Mouse (Mus musculus) adrenal gland, adult 2 months (tissue): Measurements from ENCODE around the gene Sept4. TPM values are rescaled to one million over a fixed set of nuclear protein-coding genes. Genes with fewer than 3 reads are reported as not detected.
A peak's percentile ranks its signal among the peaks of the same experiment; 100 is the strongest.

ENCODE experiments used
- DNase-seq: peaks from one replicate; pipeline ENCODE4 v3.0.0; 2021
- polyA plus RNA-seq: library from polyadenylated mRNA; depleted of rRNA; stranded (reverse); fragments of >200 nt; gene quantifications from 2 replicates; pipeline ENCODE4 v1.2.3, GENCODE M21; 2012; rRNA removed
- total RNA-seq, 2 experiments: library from RNA; stranded (reverse); gene quantifications; 2 replicates each; pipeline ENCODE4 v1.2.3; 2021

The Sept4 gene
- total and polyA plus RNA-seq, 3 experiments, result 14.9 to 52.8 (median 42.0) TPM

DNA sequence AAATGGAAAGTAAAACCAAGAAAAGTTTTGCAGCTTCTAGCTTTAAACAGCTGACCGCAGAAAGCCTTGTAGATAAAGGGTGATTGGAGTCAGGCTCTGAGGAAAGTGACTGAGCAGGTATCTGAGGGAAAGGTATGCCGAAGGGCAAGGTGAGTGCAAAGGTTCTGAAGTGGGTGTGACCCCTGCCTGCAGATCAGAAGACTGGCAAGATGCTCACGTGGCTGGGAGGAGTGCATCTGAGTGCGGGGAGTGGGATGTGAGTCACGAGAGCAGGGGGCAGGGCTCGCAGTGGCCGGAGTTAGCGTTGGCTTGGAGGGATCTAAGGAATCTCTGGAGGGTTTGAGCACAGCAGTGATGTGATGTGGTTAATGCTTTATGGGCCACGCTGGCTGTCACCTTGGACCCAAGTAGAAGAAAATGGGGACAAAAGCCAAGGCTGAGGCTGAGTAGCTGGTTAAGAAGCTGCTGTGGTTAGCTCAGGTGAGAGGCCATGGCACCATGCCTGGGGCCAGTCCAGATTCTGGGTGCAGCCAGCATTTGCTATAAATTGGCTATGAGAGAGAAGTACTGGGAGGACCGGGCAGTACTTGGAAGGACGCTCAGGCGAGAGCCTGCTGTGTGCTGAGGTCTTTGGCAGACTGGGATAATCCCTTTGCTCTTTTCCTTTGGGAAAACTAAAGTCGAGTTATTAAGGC lies 30.8 kb downstream of the Sept4 start:
- DNase-seq, result no peak

DNA sequence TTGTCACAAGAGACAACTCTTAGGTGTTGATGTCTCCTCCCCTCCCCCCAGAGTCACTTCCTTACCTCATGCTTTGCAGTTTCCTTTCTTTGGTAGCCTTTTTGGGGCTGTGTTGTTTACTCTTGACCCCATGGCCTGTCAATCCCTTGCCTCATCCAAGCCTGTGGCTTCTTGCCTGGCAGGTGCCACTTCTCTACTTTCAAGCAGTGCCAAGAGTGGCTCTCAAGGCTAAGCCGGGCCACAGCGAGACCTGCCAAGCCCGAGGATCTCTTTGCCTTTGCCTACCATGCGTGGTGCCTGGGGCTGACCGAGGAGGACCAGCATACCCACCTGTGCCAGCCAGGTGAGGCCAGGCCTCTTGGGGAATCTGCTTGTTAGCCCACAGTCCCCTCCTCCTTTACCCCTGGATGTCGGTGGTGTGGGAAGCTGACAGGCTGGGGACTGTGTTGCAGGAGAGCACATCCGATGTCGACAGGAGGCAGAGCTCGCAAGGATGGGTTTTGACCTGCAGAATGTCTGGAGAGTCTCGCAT lies 31.7 kb downstream of the Sept4 start:
- DNase-seq, result no peak

DNA sequence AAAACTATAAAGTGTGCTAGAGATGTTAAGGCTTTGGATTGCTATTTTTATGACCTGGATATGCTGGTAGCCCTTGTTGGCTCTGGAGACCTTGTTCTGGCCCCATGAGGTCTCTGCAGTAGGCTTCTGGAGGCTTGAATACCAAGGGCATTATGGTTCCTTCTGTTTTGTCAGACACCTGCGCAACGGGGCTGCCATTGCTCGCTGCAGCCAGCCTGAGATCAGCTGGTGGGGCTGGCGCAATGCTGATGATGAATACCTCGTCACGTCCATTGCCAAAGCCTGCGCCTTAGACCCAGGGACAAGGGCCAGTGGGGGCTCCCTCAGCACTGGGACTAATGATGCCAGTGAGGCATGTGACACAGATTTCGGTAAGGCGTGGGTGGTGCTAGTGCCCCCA lies 33.5 kb downstream of the Sept4 start:
- DNase-seq, result no peak

DNA sequence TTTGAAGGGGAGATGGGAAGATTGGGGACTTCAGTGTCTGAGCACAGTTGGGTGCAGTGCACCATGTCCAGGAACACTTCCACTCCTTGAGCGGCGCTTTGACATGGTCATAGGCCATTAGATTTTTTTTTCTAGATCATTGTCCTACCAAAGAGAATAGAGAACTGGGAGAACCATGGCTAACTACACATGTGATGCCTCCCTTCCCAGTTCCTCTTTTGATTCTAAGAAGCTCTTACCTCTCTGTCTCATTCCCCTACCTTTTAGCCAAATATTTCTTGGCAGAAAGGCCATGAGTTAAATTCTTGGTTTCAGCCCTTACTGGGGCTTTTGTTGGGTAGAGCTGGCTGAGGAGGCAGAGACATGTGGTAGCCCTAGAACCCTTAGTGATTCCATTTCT lies 34.9 kb downstream of the Sept4 start:
- no peak for DNase-seq

DNA sequence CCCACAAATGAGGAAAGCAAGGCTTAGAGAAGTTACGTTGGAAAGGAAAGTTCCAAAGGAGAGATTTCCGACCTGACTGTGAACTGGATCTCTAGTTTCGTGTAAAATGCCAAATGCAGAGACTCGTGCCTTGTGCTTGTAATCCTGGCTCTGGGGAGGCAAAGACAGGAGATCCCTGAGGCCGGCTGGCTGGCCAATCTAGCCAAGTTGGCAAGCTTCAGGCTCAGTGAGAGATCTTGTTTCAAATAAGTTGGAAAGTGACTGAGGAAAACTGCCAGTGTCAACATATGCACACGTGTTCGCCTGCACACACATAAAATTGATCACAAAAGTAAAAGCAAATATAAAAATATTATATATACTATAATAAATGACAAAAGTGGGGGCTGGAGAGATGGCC lies 40.6 kb downstream of the Sept4 start:
- no peak for DNase-seq

DNA sequence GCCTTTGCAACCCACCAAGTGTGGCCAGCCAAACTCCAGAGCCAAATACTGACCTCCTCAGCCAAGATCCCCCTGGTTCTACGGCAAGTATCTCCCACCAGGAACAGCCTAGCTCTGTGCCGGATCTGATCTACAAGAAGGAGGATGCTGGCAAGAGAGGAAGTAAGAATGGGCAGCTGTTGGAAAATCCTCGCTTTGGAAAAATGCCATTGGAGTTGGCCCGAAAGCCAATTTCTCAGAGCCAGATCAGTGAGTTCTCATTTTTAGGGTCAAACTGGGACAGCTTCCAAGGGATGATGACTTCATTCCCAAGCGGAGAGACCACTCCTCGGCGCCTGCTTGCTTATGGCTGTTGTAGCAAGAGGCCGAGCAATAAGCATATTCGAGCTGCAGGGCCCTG lies 42.8 kb downstream of the Sept4 start:
- no peak for DNase-seq

DNA sequence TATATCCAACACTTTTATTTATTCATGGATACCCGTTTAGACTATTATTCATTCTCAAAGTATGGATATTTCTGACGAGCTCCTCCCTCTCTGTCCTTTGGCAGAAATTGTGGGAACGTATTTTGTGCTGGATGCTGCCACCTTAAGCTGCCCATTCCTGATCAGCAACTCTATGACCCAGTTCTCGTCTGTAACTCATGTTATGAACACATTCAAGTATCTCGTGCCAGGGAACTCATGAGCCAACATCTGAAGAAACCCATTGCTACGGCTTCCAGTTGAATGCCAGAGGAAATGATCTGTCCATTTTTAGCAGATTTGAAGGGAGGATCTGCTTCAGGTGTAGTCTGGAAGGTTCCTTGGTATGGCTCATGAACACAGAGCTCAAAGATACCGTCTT lies 45.3 kb downstream of the Sept4 start:
- no peak for DNase-seq

DNA sequence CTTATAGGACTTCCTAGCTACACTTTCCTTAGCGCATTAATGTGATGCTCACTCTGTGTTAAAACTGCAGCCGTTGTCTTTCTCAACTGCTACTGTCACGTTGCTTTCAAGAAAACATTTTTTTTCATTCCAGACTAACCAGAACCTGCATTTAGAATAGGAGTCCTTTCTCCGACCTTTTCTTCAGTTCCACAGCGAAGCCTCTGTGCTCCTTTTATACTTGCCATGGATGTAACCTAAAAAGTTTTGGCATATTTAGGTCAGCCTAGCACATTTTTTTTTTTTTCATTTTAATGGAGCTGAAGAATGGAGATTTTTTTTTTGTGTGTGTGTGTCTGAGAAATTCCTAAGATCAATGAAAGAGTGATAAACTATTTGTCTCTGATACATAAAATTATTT lies 46.8 kb downstream of the Sept4 start:
- DNase-seq, result no peak

DNA sequence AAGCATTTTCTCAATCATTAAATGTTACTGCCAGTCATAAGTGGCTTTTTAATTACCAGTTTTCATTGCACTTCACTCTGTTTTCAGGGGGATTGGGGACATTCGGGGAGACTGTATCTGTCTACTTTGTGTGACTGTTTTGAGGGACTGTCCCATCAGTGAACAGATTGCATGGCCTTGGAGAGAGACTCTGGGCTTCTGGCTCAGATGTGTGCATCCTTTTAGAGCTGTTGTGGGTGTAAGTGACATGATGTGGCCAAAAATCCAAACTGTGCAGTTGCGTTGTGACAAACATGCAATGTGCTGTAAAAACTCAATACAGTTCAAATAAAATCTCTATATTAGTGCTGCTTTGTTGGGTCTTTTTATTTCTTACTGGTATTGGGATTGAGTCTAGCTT lies 47.2 kb downstream of the Sept4 start:
- DNase-seq, result no peak

DNA sequence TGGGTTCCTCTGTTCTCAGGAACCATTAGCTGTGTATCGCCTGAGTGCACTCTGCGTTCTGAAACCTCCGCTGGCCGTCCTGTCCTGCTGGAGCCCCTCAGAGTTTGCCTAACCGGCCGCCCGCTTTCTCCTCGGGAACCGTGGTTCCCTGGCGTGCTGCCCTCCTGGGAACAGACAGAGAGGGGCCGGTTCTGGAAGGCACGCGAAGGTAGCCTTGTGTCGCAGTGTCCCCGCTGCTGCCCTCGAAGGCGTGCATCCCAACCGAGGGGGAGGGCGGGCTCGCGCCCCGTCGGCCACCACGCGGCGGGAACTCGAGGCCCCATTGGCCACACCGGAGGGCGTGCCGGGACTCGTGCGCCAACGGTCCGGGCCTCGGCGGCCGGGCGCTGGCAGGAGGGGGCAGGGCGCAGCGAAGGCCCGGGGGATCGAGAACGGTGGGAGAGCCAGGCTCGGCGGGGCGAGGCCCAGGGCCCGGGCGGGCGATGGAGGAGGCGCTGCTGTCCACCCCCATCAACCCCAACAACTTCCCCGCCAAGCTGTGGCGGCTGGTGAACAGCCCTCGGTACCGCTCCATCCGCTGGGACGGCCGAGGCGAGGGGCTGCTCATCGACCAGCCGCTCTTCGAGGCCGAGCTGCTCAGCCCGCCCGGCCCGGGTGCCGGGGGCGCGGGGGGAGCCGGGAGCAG lies 48.2 kb downstream of the Sept4 start, which contains the start of gene Hsf5:
TSS of gene Hsf5 (plus strand) at position 375 of the 685 bp plus-strand sequence.
- no peak for DNase-seq

DNA sequence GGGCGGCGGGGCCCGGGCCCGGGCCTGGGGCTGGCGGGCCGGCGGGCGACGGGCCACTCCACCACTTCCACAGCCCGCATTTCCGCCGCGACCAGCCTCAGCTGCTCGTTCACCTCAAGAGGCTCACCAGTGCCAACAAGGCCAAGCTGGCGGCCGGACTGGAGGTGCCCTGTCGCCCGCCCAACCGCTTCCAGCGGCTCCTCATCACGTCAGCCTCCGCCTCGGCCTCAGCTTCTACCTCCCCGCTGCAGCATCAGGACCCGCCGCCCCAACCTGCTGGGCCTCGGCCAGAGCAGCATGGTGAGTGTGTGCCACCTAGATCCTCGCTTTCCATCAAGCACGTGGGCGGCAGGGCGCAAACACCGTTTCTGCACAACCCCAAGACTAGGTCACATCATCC lies 48.9 kb downstream of the Sept4 start:
- no peak for DNase-seq

DNA sequence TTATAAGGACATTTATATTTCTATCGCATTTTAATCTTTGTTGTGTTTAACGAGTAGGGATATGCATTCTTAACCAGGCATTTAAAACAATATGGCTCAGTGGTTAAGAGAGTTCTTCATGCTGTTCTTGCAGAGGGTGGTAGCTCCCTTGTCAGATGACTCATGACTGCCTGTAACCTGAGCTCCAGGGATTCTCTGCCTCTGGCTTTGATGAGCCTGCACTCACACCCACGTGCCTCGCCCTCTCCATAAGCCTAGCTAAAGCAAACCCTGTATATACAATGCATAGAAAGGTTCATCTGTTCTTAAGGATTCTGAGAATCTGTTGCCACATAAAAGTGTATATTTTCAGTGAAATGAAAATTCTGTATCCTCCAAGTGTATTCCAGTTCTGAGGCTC lies 54.5 kb downstream of the Sept4 start:
- no peak for DNase-seq

DNA sequence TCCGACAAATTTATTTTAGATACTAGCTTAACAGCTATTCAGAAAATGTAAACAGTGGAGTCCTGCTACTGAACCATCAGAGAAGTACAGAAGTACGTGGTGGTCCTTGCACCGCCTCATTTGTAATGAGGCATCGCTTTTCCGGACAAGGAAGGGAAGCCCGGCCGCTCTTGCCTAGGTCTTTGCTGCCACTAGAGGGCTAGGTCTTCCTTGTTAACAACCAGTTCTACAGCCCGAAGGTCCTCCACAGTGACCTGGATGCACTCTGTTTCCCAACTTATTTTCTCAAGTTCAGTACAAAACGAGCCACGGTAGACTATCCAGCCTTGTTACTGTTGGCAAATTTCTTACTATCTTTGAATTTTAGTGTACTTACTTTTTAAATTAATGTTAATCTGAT lies 61.2 kb downstream of the Sept4 start:
- peak; percentile 59 for DNase-seq

DNA sequence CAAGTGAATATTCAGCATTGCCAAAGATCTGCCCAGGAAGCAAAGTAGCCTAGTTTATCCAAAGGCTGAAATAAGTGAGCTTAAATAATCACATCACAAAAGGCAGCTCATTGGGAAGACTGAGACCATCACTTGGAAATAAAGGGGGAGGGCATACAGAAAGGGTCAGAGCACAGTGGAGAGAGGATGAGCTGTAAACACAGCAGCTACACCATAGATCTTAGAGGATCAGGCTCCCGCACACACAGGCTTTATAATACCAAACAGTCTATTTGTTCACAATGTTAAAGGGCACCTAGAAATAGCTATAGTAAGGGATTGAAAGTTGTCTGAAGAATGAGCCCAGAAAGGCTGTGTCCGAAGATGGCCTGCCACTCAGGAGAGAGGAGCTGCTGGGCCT lies 70.1 kb downstream of the Sept4 start:
- no peak for DNase-seq

DNA sequence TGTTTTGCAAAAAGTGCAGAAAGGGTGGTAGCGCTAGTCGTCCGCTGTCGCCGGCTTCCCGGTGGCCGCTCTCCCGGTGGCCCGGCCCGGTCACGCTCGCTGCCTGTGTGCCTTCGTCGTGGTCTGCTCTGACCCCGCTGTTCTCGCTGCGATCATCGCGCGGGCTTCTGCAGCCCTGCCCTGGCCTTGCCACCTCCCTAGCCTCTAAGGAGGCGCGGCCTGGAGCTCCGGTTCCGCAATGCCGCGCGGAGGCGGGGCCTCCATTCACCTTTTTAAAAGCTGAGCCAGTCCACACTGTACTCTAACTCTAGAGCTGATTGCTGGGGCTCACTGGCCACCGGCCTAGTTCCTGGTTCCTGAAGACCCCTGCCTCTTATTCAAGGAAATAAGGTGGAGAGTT lies 70.5 kb downstream of the Sept4 start:
- DNase-seq, result peak; percentile 87

Other genes with a start within 250 kb of the Sept4 start
- gene Ppm1e, start 209.9 kb upstream of the Sept4 start, total RNA-seq, result 10 to 100 TPM; 21.6 to 28.1 TPM
- gene Ppm1e, start 209.9 kb upstream of the Sept4 start, polyA plus RNA-seq, result 5.5 and 5.9 TPM in 2 replicates
- 1 to 10 TPM; 1.6 to 2.2 TPM for gene Rad51c, start 163.9 kb upstream of the Sept4 start, total RNA-seq
- 0.13 and 0.15 TPM in 2 replicates for gene Rad51c, start 163.9 kb upstream of the Sept4 start, polyA plus RNA-seq
- 1 to 10 TPM in 1 of 2 experiments, under 1 TPM in 1; 0.35 to 1.3 TPM for gene Tex14, start 163.8 kb upstream of the Sept4 start, total RNA-seq
- 0.03 and 0.08 TPM in 2 replicates for gene Tex14, start 163.8 kb upstream of the Sept4 start, polyA plus RNA-seq
- not detected for gene Gm11492, start 2.2 kb upstream of the Sept4 start, total RNA-seq
- gene Gm11492, start 2.2 kb upstream of the Sept4 start, polyA plus RNA-seq, result not detected in 2 replicates
- gene Mtmr4, start 23.3 kb downstream of the Sept4 start, total RNA-seq, result 10 to 100 TPM; 24.6 to 31.1 TPM
- gene Mtmr4, start 23.3 kb downstream of the Sept4 start, polyA plus RNA-seq, result 13.0 and 15.2 TPM in 2 replicates
- under 1 TPM in 1 of 2 experiments, not detected in 1; 0.12 TPM for gene Hsf5, start 48.3 kb downstream of the Sept4 start, total RNA-seq
- gene Hsf5, start 48.3 kb downstream of the Sept4 start, polyA plus RNA-seq, result 0.04 TPM in 1 of 2 replicates, not detected in the other
- 1 to 10 TPM; 3.8 to 7.8 TPM for gene Rnf43, start 93.8 kb downstream of the Sept4 start, total RNA-seq
- gene Rnf43, start 93.8 kb downstream of the Sept4 start, polyA plus RNA-seq, result 5.3 and 6.4 TPM in 2 replicates
- 10 to 100 TPM; 43.3 to 74.3 TPM for gene Supt4a, start 168.6 kb downstream of the Sept4 start, total RNA-seq
- gene Supt4a, start 168.6 kb downstream of the Sept4 start, polyA plus RNA-seq, result 18.5 and 21.4 TPM in 2 replicates
- gene Tspoap1, start 191.6 kb downstream of the Sept4 start, total RNA-seq, result 1 to 10 TPM; 3.3 to 4.6 TPM
- gene Tspoap1, start 191.6 kb downstream of the Sept4 start, polyA plus RNA-seq, result 6.6 and 9.7 TPM in 2 replicates
- under 1 TPM in 1 of 2 experiments, not detected in 1; 0.29 TPM for gene Mpo, start 224.7 kb downstream of the Sept4 start, total RNA-seq
- gene Mpo, start 224.7 kb downstream of the Sept4 start, polyA plus RNA-seq, result not detected in 2 replicates